Mouse (Mus musculus): ENCODE data around the gene Myo1e. TPM values are rescaled to one million over a fixed set of nuclear protein-coding genes. Genes with fewer than 3 reads are reported as not detected.
A peak's percentile ranks its signal among the peaks of the same experiment; 100 is the strongest.

Myo1e gene
- polyA plus RNA-seq, 1 experiment from 2014 or later, result 23.2 TPM

- Histone ChIP-seq H3K4me1 (peaks cover 14% of the 10 kb centered on the region; the same call in 1 of the 2 replicates), H3K9ac (no peak overlapping the region)
- ATAC-seq (ENCODE audit: insufficient number of reproducible peaks, insufficient read depth, low FRiP score, low TSS enrichment, low read depth), result no peak
Observed at GRCm38 (mm10) chr9:70226359-70226758, 19.2 kb downstream of the Myo1e start.

GRCm38 (mm10) chr9:70229823-70230222, 22.7 kb downstream of the Myo1e start:
- ATAC-seq (ENCODE audit: insufficient number of reproducible peaks, insufficient read depth, low FRiP score, low TSS enrichment, low read depth), result no peak
- no peaks in the 10 kb centered on the region for H3K36me3 ChIP-seq
- no peak overlapping the region for H3K4me2 ChIP-seq
- peaks cover 6% of the 10 kb centered on the region; the same call in 1 of the 2 replicates for H3K4me1 ChIP-seq
- no peak overlapping the region for H3K9ac ChIP-seq
- no peak overlapping the region for H3K4me3 ChIP-seq
- no peaks in the 10 kb centered on the region for H3K9me3 ChIP-seq
- no peak overlapping the region for H3K27ac ChIP-seq
- no peaks in the 10 kb centered on the region for H3K27me3 ChIP-seq
- 52% methylated on average over 8 of the region's 8 CpGs for WGBS

More at GRCm38 (mm10) chr9:70226359-70226758, 19.2 kb downstream of the Myo1e start:
- H3K27ac ChIP-seq, result no peak overlapping the region
- no peak overlapping the region for H3K4me3 ChIP-seq
- H3K4me2 ChIP-seq, result no peak overlapping the region
- 95% methylated on average over 4 of the region's 4 CpGs for WGBS
- H3K36me3 ChIP-seq, result no peaks in the 10 kb centered on the region
- H3K9me3 ChIP-seq, result no peaks in the 10 kb centered on the region
- H3K27me3 ChIP-seq, result no peaks in the 10 kb centered on the region

GRCm38 (mm10) chr9:70232044-70233010, 25.2 kb downstream of the Myo1e start:
- H3K4me3 ChIP-seq, result no peak overlapping the region
- ATAC-seq (ENCODE audit: insufficient number of reproducible peaks, insufficient read depth, low FRiP score, low TSS enrichment, low read depth), result no peak
- peaks cover 6% of the 10 kb centered on the region; the same call in 1 of the 2 replicates for H3K4me1 ChIP-seq
- no peaks in the 10 kb centered on the region for H3K9me3 ChIP-seq
- H3K27me3 ChIP-seq, result no peaks in the 10 kb centered on the region
- WGBS, result 79% methylated on average over 10 of the region's 10 CpGs
- H3K4me2 ChIP-seq, result no peak overlapping the region
- H3K36me3 ChIP-seq, result no peaks in the 10 kb centered on the region
- H3K9ac ChIP-seq, result no peak overlapping the region
- no peak overlapping the region for H3K27ac ChIP-seq

- Histone ChIP-seq H3K36me3 (no peaks in the 10 kb centered on the region), H3K27me3 (no peaks in the 10 kb centered on the region), H3K4me1 (peaks cover 23% of the 10 kb centered on the region), H3K27ac (no peak overlapping the region), H3K9me3 (no peaks in the 10 kb centered on the region), H3K9ac (no peak overlapping the region), H3K4me2 (no peak overlapping the region), H3K4me3 (no peak overlapping the region)
- no peak for ATAC-seq (ENCODE audit: insufficient number of reproducible peaks, insufficient read depth, low FRiP score, low TSS enrichment, low read depth)
- WGBS, result 82% methylated on average over 3 of the region's 3 CpGs
Observed at GRCm38 (mm10) chr9:70237136-70237535, 30.0 kb downstream of the Myo1e start.

- Histone ChIP-seq H3K36me3 (no peaks in the 10 kb centered on the region), H3K4me1 (peaks cover 26% of the 10 kb centered on the region), H3K4me3 (no peak overlapping the region), H3K4me2 (no peak overlapping the region), H3K9me3 (no peaks in the 10 kb centered on the region), H3K27me3 (no peaks in the 10 kb centered on the region), H3K27ac (no peak overlapping the region), H3K9ac (no peak overlapping the region)
- 43% methylated on average over 2 of the region's 2 CpGs for WGBS
- no peak for ATAC-seq (ENCODE audit: insufficient number of reproducible peaks, insufficient read depth, low FRiP score, low TSS enrichment, low read depth)
Observed at GRCm38 (mm10) chr9:70237561-70237960, 30.4 kb downstream of the Myo1e start.

GRCm38 (mm10) chr9:70238391-70238790, 31.2 kb downstream of the Myo1e start:
- H3K27ac ChIP-seq, result no peak overlapping the region
- no peaks in the 10 kb centered on the region for H3K27me3 ChIP-seq
- no peaks in the 10 kb centered on the region for H3K9me3 ChIP-seq
- 89% methylated on average over 6 of the region's 6 CpGs for WGBS
- ATAC-seq (ENCODE audit: insufficient number of reproducible peaks, insufficient read depth, low FRiP score, low TSS enrichment, low read depth), result no peak
- peaks cover 34% of the 10 kb centered on the region for H3K4me1 ChIP-seq
- no peak overlapping the region for H3K4me2 ChIP-seq
- H3K9ac ChIP-seq, result no peak overlapping the region
- no peak overlapping the region for H3K4me3 ChIP-seq
- no peaks in the 10 kb centered on the region for H3K36me3 ChIP-seq

- Histone ChIP-seq H3K9me3 (no peaks in the 10 kb centered on the region), H3K4me3 (no peak overlapping the region), H3K36me3 (no peaks in the 10 kb centered on the region), H3K27me3 (no peaks in the 10 kb centered on the region), H3K9ac (no peak overlapping the region), H3K4me2 (no peak overlapping the region), H3K4me1 (peaks cover 36% of the 10 kb centered on the region), H3K27ac (no peak overlapping the region)
- 73% methylated on average over 3 of the region's 3 CpGs for WGBS
- ATAC-seq (ENCODE audit: insufficient number of reproducible peaks, insufficient read depth, low FRiP score, low TSS enrichment, low read depth), result no peak
Observed at GRCm38 (mm10) chr9:70239229-70239628, 32.1 kb downstream of the Myo1e start.

GRCm38 (mm10) chr9:70240703-70241410, 33.7 kb downstream of the Myo1e start:
- WGBS, result 27% methylated on average over 16 of the region's 16 CpGs
- Histone ChIP-seq H3K9ac (no peak overlapping the region), H3K27ac (peak overlapping the region; percentile 85), H3K36me3 (no peaks in the 10 kb centered on the region), H3K4me3 (no peak overlapping the region), H3K4me2 (peak overlapping the region; percentile 29), H3K9me3 (0 out of 2 replicates have a peak, but pooled peaks cover 3% of the 10 kb centered on the region), H3K4me1 (peaks cover 36% of the 10 kb centered on the region), H3K27me3 (no peaks in the 10 kb centered on the region)
- peak; percentile 30; the same call in 1 of the 2 replicates for ATAC-seq (ENCODE audit: insufficient number of reproducible peaks, insufficient read depth, low FRiP score, low TSS enrichment, low read depth)

GRCm38 (mm10) chr9:70241411-70241961, 34.3 kb downstream of the Myo1e start:
- ATAC-seq (ENCODE audit: insufficient number of reproducible peaks, insufficient read depth, low FRiP score, low TSS enrichment, low read depth), result peak; percentile 45; the same call in 1 of the 2 replicates
- Histone ChIP-seq H3K27ac (peak overlapping the region; percentile 85), H3K36me3 (no peaks in the 10 kb centered on the region), H3K9me3 (0 out of 2 replicates have a peak, but pooled peaks cover 3% of the 10 kb centered on the region), H3K4me2 (peak overlapping the region; percentile 29), H3K4me1 (peaks cover 36% of the 10 kb centered on the region), H3K27me3 (no peaks in the 10 kb centered on the region), H3K9ac (no peak overlapping the region), H3K4me3 (no peak overlapping the region)
- 37% methylated on average over 8 of the region's 8 CpGs for WGBS

- 75% methylated on average over 4 of the region's 4 CpGs for WGBS
- no peak for ATAC-seq (ENCODE audit: insufficient number of reproducible peaks, insufficient read depth, low FRiP score, low TSS enrichment, low read depth)
- Histone ChIP-seq H3K4me1 (peaks cover 36% of the 10 kb centered on the region), H3K9ac (no peak overlapping the region), H3K27me3 (no peaks in the 10 kb centered on the region), H3K4me2 (peak overlapping the region; percentile 5; the same call in 1 of the 2 replicates), H3K27ac (peak overlapping the region; percentile 85), H3K4me3 (no peak overlapping the region), H3K36me3 (no peaks in the 10 kb centered on the region), H3K9me3 (0 out of 2 replicates have a peak, but pooled peaks cover 3% of the 10 kb centered on the region)
Observed at GRCm38 (mm10) chr9:70242112-70242862, 35.1 kb downstream of the Myo1e start.

- 74% methylated on average over 8 of the region's 8 CpGs for WGBS
- ATAC-seq (ENCODE audit: insufficient number of reproducible peaks, insufficient read depth, low FRiP score, low TSS enrichment, low read depth), result no peak
Observed at GRCm38 (mm10) chr9:70243241-70243640, 36.1 kb downstream of the Myo1e start.

More at GRCm38 (mm10) chr9:70243241-70243640, 36.1 kb downstream of the Myo1e start:
- H3K9me3 ChIP-seq, result peaks cover 6% of the 10 kb centered on the region; the same call in 1 of the 2 replicates
- no peak overlapping the region for H3K27ac ChIP-seq
- no peak overlapping the region for H3K4me2 ChIP-seq
- H3K9ac ChIP-seq, result no peak overlapping the region
- H3K4me3 ChIP-seq, result no peak overlapping the region
- H3K4me1 ChIP-seq, result peaks cover 36% of the 10 kb centered on the region
- H3K36me3 ChIP-seq, result no peaks in the 10 kb centered on the region
- H3K27me3 ChIP-seq, result no peaks in the 10 kb centered on the region
